Mouse (Mus musculus) embryonic fibroblast, embryonic 13.5 days (primary cell): ENCODE results near the gene Srpk1. TPM values are rescaled to one million over a fixed set of nuclear protein-coding genes. Genes with fewer than 3 reads are reported as not detected.

Experiments
- H3K27ac ChIP-seq: 2 replicates; pipeline ENCODE4 v1.5.1; 2012; ENCODE audit warnings: low read length, control low read depth, inconsistent platforms; ENCODE audit not compliant: insufficient read depth
- H3K4me1 ChIP-seq: 2 replicates; pipeline ENCODE4 v1.6.1; 2011; ENCODE audit warnings: low read length; ENCODE audit not compliant: control insufficient read depth, insufficient read depth
- H3K4me3 ChIP-seq: 2 replicates; pipeline ENCODE4 v1.5.1; 2011; ENCODE audit warnings: mild to moderate bottlenecking, control low read depth, low read length; ENCODE audit not compliant: insufficient read depth
- CTCF ChIP-seq: IDR thresholded peaks from 2 replicates; pipeline ENCODE4 v1.5.1; 2011; ENCODE audit warnings: mild to moderate bottlenecking, control low read depth, low read length, moderate library complexity, borderline replicate concordance; ENCODE audit not compliant: insufficient read depth
- POLR2A ChIP-seq: IDR thresholded peaks from 2 replicates; pipeline ENCODE4 v1.6.1; 2011; ENCODE audit warnings: low read depth, mild to moderate bottlenecking, control low read depth, low read length, moderate library complexity
- polyA plus RNA-seq: library from polyadenylated mRNA; stranded (reverse); fragments of >200 nt; gene quantifications from 2 replicates; pipeline ENCODE4 v1.2.4, GENCODE M21; 2011; ENCODE audit warnings: low read depth; ENCODE audit not compliant: missing spikeins, insufficient read length

Gene Srpk1
- polyA plus RNA-seq, 1 experiment, result 115 TPM

- TF ChIP-seq CTCF (no peak), POLR2A (no peak)
- no peak overlapping the region for H3K4me3 ChIP-seq
- no peak overlapping the region for H3K27ac ChIP-seq
- no peaks in the 10 kb centered on the region for H3K4me1 ChIP-seq
These were observed 15.5 kb upstream of the Srpk1 start for GRCm38 (mm10) chr17:28637711-28638690.

GRCm38 (mm10) chr17:28635842-28636241 is 13.3 kb upstream of the Srpk1 start:
- TF ChIP-seq POLR2A, result no peak
- no peak for TF ChIP-seq CTCF
- Histone ChIP-seq H3K4me3 (no peak overlapping the region), H3K27ac (no peak overlapping the region), H3K4me1 (no peaks in the 10 kb centered on the region)

GRCm38 (mm10) chr17:28629125-28629524 is 6.6 kb upstream of the Srpk1 start:
- TF ChIP-seq CTCF (no peak), POLR2A (no peak)
- no peaks in the 10 kb centered on the region for H3K4me1 ChIP-seq
- H3K27ac ChIP-seq, result no peak overlapping the region
- no peak overlapping the region for H3K4me3 ChIP-seq

GRCm38 (mm10) chr17:28628248-28629124 is 6.0 kb upstream of the Srpk1 start:
- Histone ChIP-seq H3K4me1 (no peaks in the 10 kb centered on the region), H3K27ac (no peak overlapping the region), H3K4me3 (no peak overlapping the region)
- TF ChIP-seq POLR2A (no peak), CTCF (no peak)

GRCm38 (mm10) chr17:28626937-28627336 is 4.4 kb upstream of the Srpk1 start:
- Histone ChIP-seq H3K27ac (no peak overlapping the region), H3K4me1 (no peaks in the 10 kb centered on the region), H3K4me3 (no peak overlapping the region)
- TF ChIP-seq CTCF (no peak), POLR2A (no peak)

- TF ChIP-seq CTCF, result no peak
- no peak for TF ChIP-seq POLR2A
- H3K4me1 ChIP-seq, result no peaks in the 10 kb centered on the region
- H3K4me3 ChIP-seq, result no peak overlapping the region
- no peak overlapping the region for H3K27ac ChIP-seq
These were observed 2.8 kb upstream of the Srpk1 start for GRCm38 (mm10) chr17:28625327-28625726.

GRCm38 (mm10) chr17:28624841-28625240 is 2.3 kb upstream of the Srpk1 start:
- Histone ChIP-seq H3K27ac (no peak overlapping the region), H3K4me3 (no peak overlapping the region), H3K4me1 (no peaks in the 10 kb centered on the region)
- TF ChIP-seq POLR2A, result no peak
- TF ChIP-seq CTCF, result no peak

GRCm38 (mm10) chr17:28621381-28622299 is 869 bp downstream of the Srpk1 start:
- Histone ChIP-seq H3K27ac (peak overlapping the region; percentile 14), H3K4me1 (no peaks in the 10 kb centered on the region), H3K4me3 (peak overlapping the region; percentile 90)
- TF ChIP-seq CTCF, result no peak
- TF ChIP-seq POLR2A, result peak; percentile 63; the same call in 1 of the 2 replicates

GRCm38 (mm10) chr17:28618775-28619174 is 3.7 kb downstream of the Srpk1 start:
- TF ChIP-seq CTCF (no peak), POLR2A (no peak)
- Histone ChIP-seq H3K4me1 (no peaks in the 10 kb centered on the region), H3K4me3 (no peak overlapping the region), H3K27ac (no peak overlapping the region)
